Mouse (Mus musculus) embryo, embryonic 10 days (tissue): ENCODE measurements around the gene Dnph1.

ENCODE experiments used
- DNase-seq: peaks from one replicate; pipeline ENCODE4 v3.0.0-alpha.2; 2015; ENCODE audit warnings: low spot score

Gene Dnph1

DNA sequence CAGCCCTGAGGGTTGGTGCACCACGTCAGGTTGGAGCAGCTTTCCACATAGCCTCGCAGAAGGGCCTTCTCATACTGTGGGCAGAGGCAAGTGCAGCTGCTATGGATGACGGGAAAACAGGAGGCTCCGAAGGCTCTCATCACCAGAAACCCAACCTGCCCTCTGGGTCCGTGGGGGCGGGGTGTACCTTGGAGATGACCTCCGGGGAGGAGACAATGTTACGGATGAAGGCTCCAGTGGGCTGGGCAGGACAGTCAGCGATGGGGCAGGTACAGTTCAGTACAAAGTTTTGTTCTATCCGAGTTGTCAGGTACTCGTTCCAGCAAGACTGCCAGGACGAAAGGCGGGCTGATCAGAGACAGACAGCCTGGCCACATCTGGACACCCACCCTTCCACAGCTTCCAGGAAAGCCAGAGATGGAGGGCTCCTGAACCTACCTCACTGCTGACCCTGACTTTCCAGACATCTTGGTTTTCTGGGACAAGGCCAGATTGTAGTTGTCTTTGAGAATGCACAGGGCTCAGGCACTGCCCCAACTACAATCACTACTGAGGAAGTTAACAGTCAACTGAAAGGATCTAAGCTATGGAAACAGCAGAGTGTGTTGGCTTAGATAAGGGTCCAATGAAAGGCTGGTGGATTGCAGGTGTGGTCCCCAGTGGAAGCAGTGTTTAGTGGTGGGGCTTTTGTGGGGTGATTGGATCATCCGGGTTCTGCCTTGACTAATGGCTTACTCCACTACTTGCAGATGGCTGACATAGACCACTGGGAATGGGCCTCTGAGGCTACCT, 7.5 kb downstream of the Dnph1 start:
- DNase-seq = no peak

DNA sequence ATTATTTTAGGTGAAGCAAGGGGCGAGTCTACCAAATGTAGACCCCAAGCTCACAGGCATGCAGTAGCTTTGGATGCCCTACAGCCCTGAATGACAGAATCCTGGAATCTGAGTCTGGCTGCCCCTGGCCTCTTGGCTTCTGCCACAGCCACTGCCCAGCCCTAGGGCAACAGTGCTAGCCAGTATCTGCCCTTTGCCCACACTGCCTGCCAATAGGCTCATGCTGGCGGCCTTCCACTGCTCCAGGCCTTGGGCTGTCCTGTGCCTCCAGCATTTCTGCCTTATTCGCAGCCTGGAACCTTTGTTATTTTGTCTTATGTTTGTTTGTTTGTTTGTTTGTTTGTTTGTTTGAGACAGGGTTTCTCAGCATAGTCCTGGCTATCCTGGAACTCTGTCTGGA, 9.1 kb downstream of the Dnph1 start:
- DNase-seq = no peak

GRCm38 (mm10) chr17:46511059-46511710, 14.7 kb downstream of the Dnph1 start:
- DNase-seq = peak; percentile 77

GRCm38 (mm10) chr17:46513329-46513728, 16.8 kb downstream of the Dnph1 start:
- no peak for DNase-seq

DNA sequence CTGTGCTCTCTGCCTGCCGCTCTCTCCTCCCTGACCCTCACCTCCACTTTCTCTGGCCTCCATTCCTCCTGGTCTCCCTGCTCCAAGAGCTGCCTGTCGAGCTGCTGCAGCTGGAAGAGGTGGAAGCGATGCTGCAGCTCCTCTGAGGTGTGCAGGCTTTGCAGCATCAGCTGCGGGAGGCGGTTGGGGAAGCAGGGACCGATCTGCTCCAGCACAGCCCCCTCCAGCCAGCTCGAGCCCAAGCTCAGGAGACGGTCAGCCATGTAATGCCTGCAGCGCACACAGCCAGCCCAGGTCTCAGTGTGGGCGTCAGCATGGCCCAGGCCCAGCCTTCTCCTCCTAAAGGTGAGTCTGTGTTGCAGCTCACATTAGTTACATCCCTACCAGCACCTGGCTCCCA, 23.5 kb downstream of the Dnph1 start:
- DNase-seq = no peak

DNA sequence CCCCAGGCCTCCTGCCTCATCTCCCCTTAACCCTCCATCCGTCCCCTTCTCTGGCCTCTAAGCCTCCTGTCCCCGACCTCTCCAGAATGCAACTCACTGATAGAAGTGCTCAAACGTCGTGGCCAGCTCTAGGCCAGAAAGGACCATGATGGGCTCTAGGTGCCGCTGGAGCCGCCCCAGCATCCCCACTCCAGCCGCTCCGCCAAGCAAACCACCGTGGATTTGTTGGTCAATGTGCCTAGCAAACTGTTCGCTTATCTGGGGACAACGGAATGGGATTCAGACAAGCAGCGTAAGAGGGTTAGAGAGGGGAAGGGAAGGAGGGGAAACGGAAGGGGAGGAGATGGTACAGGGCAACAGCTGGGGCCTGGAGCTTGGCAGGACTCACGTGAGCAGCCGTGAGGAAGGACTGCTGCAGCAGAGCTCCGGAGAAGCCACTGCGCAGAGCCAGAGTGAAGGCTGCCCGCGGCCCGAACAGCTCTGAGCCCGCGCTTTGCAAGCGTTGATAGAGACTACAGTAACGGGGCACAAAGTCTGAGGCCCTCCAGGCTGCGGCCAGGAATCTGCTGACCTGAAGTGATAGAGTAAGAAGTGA, 24.0 kb downstream of the Dnph1 start:
- no peak for DNase-seq

DNA sequence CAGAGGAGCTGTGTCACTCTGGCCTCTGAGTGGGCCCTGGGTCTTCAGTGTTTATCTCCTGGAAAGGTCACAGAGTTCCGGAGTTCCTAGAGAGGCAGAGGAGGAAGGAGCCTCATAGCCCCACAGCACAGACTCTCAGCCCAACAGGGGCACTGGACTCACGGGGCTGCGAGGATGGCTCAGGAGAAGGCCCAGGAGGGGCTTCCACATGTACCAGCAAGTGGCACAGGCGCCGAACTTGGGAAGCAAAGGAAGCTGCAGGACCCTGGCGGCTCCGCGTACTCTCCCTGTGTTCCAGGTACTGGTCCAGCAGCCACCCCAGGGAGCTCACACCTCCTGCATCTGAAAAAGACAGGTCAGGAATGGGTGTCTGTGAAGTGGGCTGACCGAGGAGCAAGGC, 24.7 kb downstream of the Dnph1 start:
- DNase-seq = no peak

- peak; percentile 57 for DNase-seq
Observed at GRCm38 (mm10) chr17:46521963-46522668, 25.6 kb downstream of the Dnph1 start.

DNA sequence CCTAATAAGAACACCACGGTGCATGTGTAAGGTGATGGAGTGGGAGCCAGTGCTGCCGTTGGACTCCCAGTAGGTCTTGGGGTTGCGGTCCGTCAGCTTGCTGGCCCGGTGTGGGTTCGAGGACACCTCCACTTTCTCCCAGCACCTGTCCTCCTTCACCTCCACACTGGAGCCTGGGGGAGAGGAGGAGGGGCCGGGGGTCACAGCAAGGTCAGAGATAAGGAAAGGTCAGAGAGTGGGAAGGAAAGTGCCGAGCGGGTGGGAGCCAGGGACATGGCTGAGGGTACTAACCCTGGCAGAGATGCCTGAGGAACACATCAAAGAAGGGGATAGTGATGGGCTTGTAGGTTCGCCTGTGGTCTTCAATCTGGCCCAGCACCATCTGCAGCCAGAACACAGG, 28.6 kb downstream of the Dnph1 start:
- no peak for DNase-seq

GRCm38 (mm10) chr17:46525579-46526307, 29.2 kb downstream of the Dnph1 start:
- DNase-seq = peak; percentile 87

DNA sequence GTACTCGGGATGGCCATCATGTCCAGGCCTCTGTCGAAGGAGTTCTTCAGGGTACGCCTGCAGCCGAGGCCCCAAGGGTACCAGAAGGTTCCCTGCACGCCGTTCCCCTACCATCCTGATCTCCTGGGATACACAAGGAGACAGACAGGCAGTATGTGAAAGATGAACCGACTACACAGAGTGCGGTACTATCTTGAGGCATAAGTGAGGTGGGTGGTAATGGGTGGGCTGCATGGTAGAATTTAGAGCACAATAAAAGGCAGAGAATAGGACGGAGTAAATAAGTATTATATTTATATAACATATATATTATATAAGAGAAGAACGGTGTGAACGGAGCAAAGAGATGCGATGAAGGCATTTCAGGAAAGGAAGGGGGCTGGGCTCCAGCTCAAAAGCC, 47.1 kb downstream of the Dnph1 start:
- no peak for DNase-seq

- DNase-seq = peak; percentile 76
Observed at GRCm38 (mm10) chr17:46545813-46546564, 49.5 kb downstream of the Dnph1 start, which contains the start of gene Cul9. Cul9 (minus strand) TSS chr17:46546388.

- no peak for DNase-seq
Observed at GRCm38 (mm10) chr17:46546591-46546990, 50.1 kb downstream of the Dnph1 start.

- peak; percentile 35 for DNase-seq
Observed at GRCm38 (mm10) chr17:46546995-46547394, 50.5 kb downstream of the Dnph1 start.

GRCm38 (mm10) chr17:46547923-46548322, 51.4 kb downstream of the Dnph1 start:
- no peak for DNase-seq

DNA sequence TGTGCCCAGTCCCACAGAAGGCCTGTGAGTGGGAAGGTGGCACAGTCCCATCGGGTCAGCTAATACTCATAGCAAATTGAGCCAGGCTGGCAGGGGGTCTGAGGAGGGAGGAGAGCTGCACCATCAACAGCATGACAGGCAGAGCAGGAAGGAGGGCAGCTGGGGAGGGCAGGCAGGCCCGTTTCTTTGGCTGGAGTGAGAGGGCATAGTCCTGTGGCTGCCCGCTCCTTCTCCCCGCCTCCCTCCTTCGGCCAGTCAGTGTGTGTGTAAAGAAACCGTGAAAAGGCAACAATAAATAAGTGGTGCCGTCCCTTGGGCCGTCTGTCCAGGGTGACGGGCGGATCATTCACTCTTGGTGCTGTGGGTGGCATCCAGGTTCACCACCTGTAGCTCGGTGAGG, 52.2 kb downstream of the Dnph1 start:
- DNase-seq = no peak

DNA sequence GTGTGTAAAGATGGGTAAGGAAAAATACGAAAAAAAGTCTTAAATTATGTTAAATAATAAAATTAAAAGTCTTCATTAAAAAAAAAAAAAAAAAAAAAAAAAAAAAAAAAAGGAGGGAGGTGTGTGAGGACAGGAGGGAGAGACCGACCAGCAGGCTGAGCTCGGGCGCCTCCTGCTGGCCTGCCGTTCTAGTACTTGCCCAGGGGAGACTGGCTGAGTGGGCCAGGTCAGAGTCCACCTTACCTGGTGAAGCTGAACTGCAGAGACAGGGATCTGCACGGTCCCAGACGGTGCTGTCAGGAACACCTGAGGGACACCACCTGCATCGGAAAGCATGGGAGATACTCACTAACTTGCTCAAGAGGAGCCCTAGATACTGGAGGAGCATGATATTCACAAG, 52.7 kb downstream of the Dnph1 start:
- DNase-seq = peak; percentile 78
